Mouse (Mus musculus) embryonic facial prominence, embryonic 10.5 days (tissue): ENCODE results near the gene Pus1. TPM values are rescaled to one million over a fixed set of nuclear protein-coding genes. Genes with fewer than 3 reads are reported as not detected.
A peak's percentile ranks its signal among the peaks of the same experiment; 100 is the strongest.
"Not testable (repeated sequence)": the region's sequence is repeated elsewhere in the genome, so short reads cannot be mapped to it uniquely, and the experiment has no call there.

Experiments
- DNase-seq: peaks from one replicate; pipeline ENCODE4 v3.0.0-alpha.2; 2017; ENCODE audit warnings: low spot score
- H3K27ac ChIP-seq: fragments of 300-500 bp; sonication (generic); replicated peaks from 2 replicates; pipeline ENCODE4 v1.5.1; 2016; ENCODE audit warnings: mild to moderate bottlenecking
- H3K27me3 ChIP-seq: fragments of 300-500 bp; sonication (generic); replicated peaks from 2 replicates; pipeline ENCODE4 v1.6.1; 2016; ENCODE audit warnings: low read depth, mild to moderate bottlenecking; ENCODE audit not compliant: poor library complexity, severe bottlenecking
- H3K36me3 ChIP-seq: fragments of 300-500 bp; sonication (generic); replicated peaks from 2 replicates; pipeline ENCODE4 v1.6.1; 2016; ENCODE audit warnings: mild to moderate bottlenecking, moderate library complexity
- H3K4me1 ChIP-seq: fragments of 300-500 bp; sonication (generic); 2 replicates; pipeline ENCODE4 v1.6.1; 2016
- H3K4me3 ChIP-seq: fragments of 300-500 bp; sonication (generic); 2 replicates; pipeline ENCODE4 v1.5.1; 2016; ENCODE audit warnings: mild to moderate bottlenecking, moderate library complexity
- H3K9me3 ChIP-seq: fragments of 300-500 bp; sonication (generic); 2 replicates; pipeline ENCODE4 v1.6.1; 2016; ENCODE audit warnings: mild to moderate bottlenecking
- WGBS: fragments of 180-500 bp; shearing (Covaris S2); methylation state at CpG from one replicate; pipeline ENCODE4 v1.1.7; 2016; 5-methylcytosine and 5-hydroxymethylcytosine counted together
- polyA plus RNA-seq: library from polyadenylated mRNA; unstranded; fragments of >200 nt; fragmentation: Nextera tagmentation; extraction: Ambion mirVana; gene quantifications from 2 replicates; pipeline ENCODE4 v1.2.1, GENCODE M21; 2016

The Pus1 gene
- polyA plus RNA-seq, 1 experiment from 2014 or later, result 46.0 TPM

DNA sequence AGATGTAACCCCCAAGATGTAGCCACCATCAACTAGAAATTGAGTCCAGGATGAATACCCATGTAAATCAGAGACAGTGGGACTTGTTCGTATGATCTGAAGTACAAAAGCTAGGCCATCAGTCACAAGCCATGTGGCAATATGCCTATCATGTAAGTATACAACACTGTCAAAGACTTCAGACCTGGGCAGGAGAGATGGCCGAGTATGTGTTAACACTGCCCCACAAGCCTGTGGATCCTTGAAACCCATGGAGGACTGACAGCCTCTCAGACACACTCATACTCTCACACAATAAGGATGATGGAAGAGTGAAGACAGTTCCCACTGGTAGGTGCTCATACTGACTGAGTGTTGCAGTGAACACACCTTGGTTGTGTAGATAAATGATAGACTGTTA, 4.3 kb downstream of the Pus1 start:
- 90% methylated on average over 2 of the region's 2 CpGs for WGBS

GRCm38 (mm10) chr5:110774511-110774910, 5.9 kb downstream of the Pus1 start:
- Histone ChIP-seq H3K4me3 (no peak overlapping the region), H3K4me1 (peaks cover 14% of the 10 kb centered on the region), H3K27me3 (no peaks in the 10 kb centered on the region), H3K27ac (no peak overlapping the region), H3K9me3 (no peaks in the 10 kb centered on the region), H3K36me3 (peaks cover 72% of the 10 kb centered on the region)
- WGBS, result 96% methylated on average over 11 of the region's 11 CpGs
- no peak for DNase-seq

More for the DNA sequence above, 4.3 kb downstream of the Pus1 start:
- Histone ChIP-seq H3K4me3 (no peak overlapping the region), H3K36me3 (peaks cover 72% of the 10 kb centered on the region), H3K4me1 (peaks cover 26% of the 10 kb centered on the region), H3K27ac (no peak overlapping the region), H3K27me3 (no peaks in the 10 kb centered on the region), H3K9me3 (no peaks in the 10 kb centered on the region)
- no peak for DNase-seq

- not testable (repeated sequence) for H3K27me3 ChIP-seq, DNase-seq, H3K4me3 ChIP-seq, H3K27ac ChIP-seq, H3K9me3 ChIP-seq
- H3K36me3 ChIP-seq, result peaks cover 62% of the 10 kb centered on the region
- peaks cover 16% of the 10 kb centered on the region for H3K4me1 ChIP-seq
- WGBS, result 88% methylated on average over 10 of the region's 10 CpGs
Observed at GRCm38 (mm10) chr5:110772945-110773344, 7.5 kb downstream of the Pus1 start.

GRCm38 (mm10) chr5:110770448-110771158, 9.9 kb downstream of the Pus1 start, which contains the start of gene Ep400:
Ep400 (minus strand) TSS chr5:110770717.
- peaks cover 16% of the 10 kb centered on the region for H3K4me1 ChIP-seq
- DNase-seq, result peak; percentile 100
- no peaks in the 10 kb centered on the region for H3K9me3 ChIP-seq
- H3K27ac ChIP-seq, result peak within 1 kb of the TSS; percentile 94
- peak within 1 kb of the TSS; percentile 76 for H3K4me3 ChIP-seq
- H3K27me3 ChIP-seq, result no peaks in the 10 kb centered on the region
- H3K36me3 ChIP-seq, result peaks cover 48% of the 10 kb centered on the region
- WGBS, result under 1% methylated on average over 83 of the region's 83 CpGs

- DNase-seq, result no peak
- peak overlapping the region; percentile 76 for H3K4me3 ChIP-seq
- no peaks in the 10 kb centered on the region for H3K9me3 ChIP-seq
- H3K27ac ChIP-seq, result peak overlapping the region; percentile 94
- peaks cover 48% of the 10 kb centered on the region for H3K36me3 ChIP-seq
- WGBS, result under 1% methylated on average over 58 of the region's 58 CpGs
- no peaks in the 10 kb centered on the region for H3K27me3 ChIP-seq
- peaks cover 16% of the 10 kb centered on the region for H3K4me1 ChIP-seq
Observed at GRCm38 (mm10) chr5:110770031-110770445, 10.4 kb downstream of the Pus1 start.

DNA sequence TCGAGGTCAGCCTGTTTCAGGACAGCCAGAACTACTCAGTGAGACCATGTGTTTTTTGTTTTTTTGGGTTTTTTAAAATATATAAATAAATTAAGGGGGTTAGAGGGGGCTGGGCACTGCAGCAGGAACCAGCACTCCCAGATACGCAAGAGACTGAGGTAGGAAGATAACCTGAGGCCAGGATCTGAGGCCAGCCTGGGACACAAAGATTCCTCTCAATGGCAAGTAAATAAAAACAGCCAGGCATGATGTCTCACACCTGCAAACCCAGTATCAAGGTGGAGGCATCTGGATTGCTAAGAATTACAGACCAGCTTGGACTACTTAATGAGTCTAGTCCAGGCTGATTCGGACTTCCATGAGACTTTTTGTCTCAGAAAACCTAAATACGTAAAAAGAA, 11.2 kb downstream of the Pus1 start:
- Histone ChIP-seq H3K27me3 (no peaks in the 10 kb centered on the region), H3K27ac (no peak overlapping the region), H3K4me1 (peaks cover 16% of the 10 kb centered on the region), H3K36me3 (peaks cover 45% of the 10 kb centered on the region), H3K4me3 (peak overlapping the region; percentile 76), H3K9me3 (no peaks in the 10 kb centered on the region)
- WGBS, result 64% methylated on average over 4 of the region's 4 CpGs
- DNase-seq, result no peak

- no peak overlapping the region for H3K27ac ChIP-seq
- WGBS, result 95% methylated on average over 8 of the region's 8 CpGs
- no peaks in the 10 kb centered on the region for H3K9me3 ChIP-seq
- H3K36me3 ChIP-seq, result peaks cover 40% of the 10 kb centered on the region
- no peak overlapping the region for H3K4me3 ChIP-seq
- no peaks in the 10 kb centered on the region for H3K27me3 ChIP-seq
- H3K4me1 ChIP-seq, result peaks cover 9% of the 10 kb centered on the region
- DNase-seq, result no peak
Observed at GRCm38 (mm10) chr5:110763890-110764289, 16.6 kb downstream of the Pus1 start.

- no peak overlapping the region for H3K4me3 ChIP-seq
- no peak overlapping the region for H3K27ac ChIP-seq
- no peaks in the 10 kb centered on the region for H3K9me3 ChIP-seq
- H3K27me3 ChIP-seq, result no peaks in the 10 kb centered on the region
- WGBS, result 85% methylated on average over 1 of the region's 1 CpGs
- H3K4me1 ChIP-seq, result no peaks in the 10 kb centered on the region
- no peak for DNase-seq
- peaks cover 48% of the 10 kb centered on the region for H3K36me3 ChIP-seq
Observed at GRCm38 (mm10) chr5:110745021-110745420, 35.4 kb downstream of the Pus1 start.

DNA sequence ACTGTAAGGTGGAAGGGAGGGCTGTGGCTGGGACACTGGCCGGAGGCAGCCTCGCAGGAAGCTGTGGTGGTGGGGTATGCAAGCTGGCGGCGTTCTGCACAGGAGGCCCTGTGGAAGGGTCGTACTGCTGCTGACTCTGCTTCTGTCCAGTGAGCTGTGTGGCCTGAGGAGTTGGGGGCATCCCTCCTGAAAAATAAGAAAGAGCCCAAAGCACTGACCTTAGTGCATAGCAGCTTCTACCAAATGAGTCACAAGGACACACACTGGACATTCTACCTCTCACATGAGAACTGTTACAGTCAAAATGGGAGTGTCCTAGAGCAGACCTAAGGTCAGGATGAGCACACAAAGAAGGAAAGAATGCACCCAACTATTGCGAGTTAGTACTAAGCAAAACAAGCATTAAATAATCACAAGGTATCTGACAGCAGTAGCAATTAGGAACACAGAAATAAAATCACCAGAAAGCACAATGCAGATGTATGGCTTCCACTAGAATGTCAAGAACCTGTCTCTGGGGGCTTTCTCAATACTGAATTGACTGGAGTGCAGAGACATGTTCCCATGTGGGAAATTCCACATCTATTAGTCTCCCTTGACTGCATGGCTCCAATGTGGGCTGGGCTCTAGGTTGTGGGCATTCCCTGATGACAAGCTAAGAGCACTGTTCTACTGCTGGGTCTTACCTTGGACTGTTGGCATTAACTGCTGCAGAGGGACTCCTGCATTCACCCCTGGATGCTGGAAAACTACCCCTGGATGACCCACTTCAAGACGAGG, 40.8 kb downstream of the Pus1 start:
- H3K36me3 ChIP-seq, result peaks cover 69% of the 10 kb centered on the region
- no peak overlapping the region for H3K4me3 ChIP-seq
- no peak for DNase-seq
- H3K27me3 ChIP-seq, result no peaks in the 10 kb centered on the region
- H3K9me3 ChIP-seq, result no peaks in the 10 kb centered on the region
- WGBS, result 94% methylated on average over 7 of the region's 7 CpGs
- H3K4me1 ChIP-seq, result no peaks in the 10 kb centered on the region
- H3K27ac ChIP-seq, result no peak overlapping the region

DNA sequence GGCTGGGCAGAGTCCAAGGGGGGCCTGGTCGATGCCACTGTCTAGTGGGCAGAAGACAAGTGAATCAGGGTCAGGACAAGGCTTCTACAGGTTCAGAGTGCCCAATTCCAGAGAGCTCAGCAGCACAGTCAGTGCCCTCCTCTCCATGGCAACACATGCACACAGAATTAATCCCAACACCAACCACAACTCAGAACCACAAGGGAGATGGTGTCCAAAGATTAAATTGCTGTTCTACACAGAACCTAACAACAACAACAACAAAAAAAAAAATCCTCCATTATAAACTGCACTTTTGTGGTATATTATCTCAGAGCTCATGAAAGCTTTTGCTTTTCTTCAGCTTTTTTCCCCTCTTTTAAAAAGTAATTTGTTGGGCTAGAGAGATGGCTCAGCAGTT, 44.9 kb downstream of the Pus1 start:
- Histone ChIP-seq H3K36me3 (peaks cover 98% of the 10 kb centered on the region), H3K4me1 (no peaks in the 10 kb centered on the region), H3K27ac (no peak overlapping the region), H3K27me3 (no peaks in the 10 kb centered on the region), H3K4me3 (no peak overlapping the region), H3K9me3 (no peaks in the 10 kb centered on the region)
- DNase-seq, result no peak
- 94% methylated on average over 1 of the region's 1 CpGs for WGBS

DNA sequence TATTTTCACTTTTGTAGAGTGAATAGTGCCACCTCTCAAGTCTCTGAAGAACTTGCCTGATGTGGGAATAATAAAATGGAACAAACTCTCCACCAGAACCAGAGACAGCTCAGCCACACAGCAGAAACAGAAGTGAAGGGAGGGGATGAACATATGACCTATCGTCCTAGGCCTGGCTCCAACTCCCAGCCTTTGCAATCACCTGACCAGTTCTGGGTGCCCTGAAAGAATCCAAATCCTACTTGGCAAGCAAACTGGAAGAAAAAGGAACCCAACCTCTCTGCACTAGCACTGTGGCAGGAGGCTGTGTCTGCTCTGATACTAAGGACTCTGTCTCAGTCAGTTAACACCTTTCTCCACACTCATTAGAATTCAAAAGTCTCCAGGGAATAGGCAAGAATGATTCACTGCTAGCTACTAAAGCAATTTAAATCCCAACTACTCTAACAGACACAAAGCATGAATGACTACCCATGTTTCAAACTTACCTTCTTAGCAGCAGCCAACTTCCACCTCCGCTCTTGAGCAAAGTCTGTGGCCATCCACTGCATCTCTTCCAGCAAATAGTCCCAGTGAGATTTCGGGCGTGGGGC, 47.1 kb downstream of the Pus1 start:
- no peaks in the 10 kb centered on the region for H3K27me3 ChIP-seq

GRCm38 (mm10) chr5:110731227-110731626, 49.2 kb downstream of the Pus1 start:
- DNase-seq, result no peak
- no peaks in the 10 kb centered on the region for H3K9me3 ChIP-seq
- 86% methylated on average over 2 of the region's 2 CpGs for WGBS
- no peak overlapping the region for H3K27ac ChIP-seq
- H3K4me3 ChIP-seq, result no peak overlapping the region
- H3K36me3 ChIP-seq, result peaks cover 96% of the 10 kb centered on the region
- H3K4me1 ChIP-seq, result no peaks in the 10 kb centered on the region
- no peaks in the 10 kb centered on the region for H3K27me3 ChIP-seq

More for the DNA sequence above, 47.1 kb downstream of the Pus1 start:
- Histone ChIP-seq H3K4me1 (no peaks in the 10 kb centered on the region), H3K36me3 (peaks cover 97% of the 10 kb centered on the region), H3K4me3 (no peak overlapping the region), H3K9me3 (no peaks in the 10 kb centered on the region), H3K27ac (no peak overlapping the region)
- DNase-seq, result no peak
- 95% methylated on average over 4 of the region's 4 CpGs for WGBS
